9 mouse cellular contexts compared by ENCODE assay signal in the genomic region with DNA sequence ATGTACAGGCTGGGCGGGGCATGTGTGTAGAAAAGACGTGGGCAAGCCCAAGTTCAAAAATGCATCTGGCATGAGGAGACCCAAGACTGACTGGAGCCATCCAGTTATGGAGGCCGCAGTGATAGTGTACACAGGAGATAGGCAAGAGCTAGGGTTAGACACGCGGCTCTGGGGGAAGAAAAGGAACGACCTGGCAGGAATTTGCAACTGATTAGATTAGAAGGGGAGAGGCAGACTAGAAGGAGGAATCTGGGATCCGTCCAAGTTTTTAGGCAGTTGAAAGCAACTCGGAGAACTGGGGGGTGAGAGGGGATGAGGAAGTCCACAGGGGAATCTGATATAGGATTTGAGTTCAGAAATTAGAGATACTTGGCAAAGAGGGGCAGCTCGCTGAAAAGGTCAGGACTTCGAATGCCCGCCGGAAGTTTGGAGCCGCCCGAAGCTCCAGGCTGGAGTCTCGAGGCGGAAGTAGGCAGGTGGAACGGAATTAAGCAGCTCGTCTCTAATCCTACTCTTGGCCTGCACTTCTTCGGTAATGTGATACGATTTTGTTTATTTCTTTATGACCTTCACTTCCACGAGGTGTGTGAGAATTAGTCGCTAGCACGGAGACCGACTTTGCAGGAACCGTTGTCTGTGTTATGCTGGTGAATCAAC. TPM values are rescaled to one million over a fixed set of nuclear protein-coding genes. Genes with fewer than 3 reads are reported as not detected.
A peak's percentile ranks its signal among the peaks of the same experiment; 100 is the strongest.
DNase-seq lines count a peak whose midpoint lies in the region; ATAC-seq and TF ChIP-seq lines count a peak whose summit lies in the region.
"Had no signal": no experiment of that assay in that cellular context is flagged by ENCODE, and none has a peak within 500 bp of the region (broad histone marks: within the 10 kb centered on the region; RNA-seq: fewer than 3 reads in every experiment).

No protein-coding gene starts in this region.

- DNase-seq in forebrain, embryonic 11.5 days (ENCODE audit: low spot score) = no peak
- peak; percentile 31 to 34 for DNase-seq in heart, adult 9 months (ENCODE audit: low spot score in 2 of 2)
- peak; percentile 33 for DNase-seq in kidney, postnatal 14 days
- no peak for DNase-seq in midbrain, embryonic 11.5 days (ENCODE audit: low spot score, missing footprints)

- no peaks in the 10 kb centered on the region for H3K36me3 ChIP-seq in forebrain, embryonic 16.5 days (ENCODE audit: control insufficient read depth, insufficient read depth)
- H3K36me3 ChIP-seq in forebrain, embryonic 11.5 days (ENCODE audit: control insufficient read depth, insufficient read depth, low read length) = no peaks in the 10 kb centered on the region
- H3K36me3 ChIP-seq in small intestine, adult 2 months (ENCODE audit: control insufficient read depth, insufficient read depth, low read length) = no peaks in the 10 kb centered on the region
- H3K36me3 ChIP-seq in midbrain, embryonic 11.5 days (ENCODE audit: control insufficient read depth, insufficient read depth, low read length) = no peaks in the 10 kb centered on the region
- H3K36me3 ChIP-seq in forebrain, embryonic 13.5 days (ENCODE audit: poor library complexity, severe bottlenecking) = no peaks in the 10 kb centered on the region
- H3K36me3 ChIP-seq: hindbrain, embryonic 15.5 days had no signal

- H3K4me3 ChIP-seq in forebrain, embryonic 16.5 days (replicated peaks; ENCODE audit: low read length) = no peak overlapping the region
- H3K4me3 ChIP-seq in forebrain, embryonic 11.5 days (ENCODE audit: low read depth, low read length) = no peak overlapping the region
- peak overlapping the region; percentile 46 for H3K4me3 ChIP-seq in small intestine, adult 2 months (ENCODE audit: low read depth, low read length)
- H3K4me3 ChIP-seq in midbrain, embryonic 11.5 days (ENCODE audit: low read depth, low read length) = no peak overlapping the region
- H3K4me3 ChIP-seq in forebrain, embryonic 13.5 days = no peak overlapping the region
- H3K4me3 ChIP-seq: hindbrain, embryonic 15.5 days had no signal

- ATAC-seq in forebrain, embryonic 16.5 days = no peak
- ATAC-seq in forebrain, embryonic 11.5 days (replicated peaks; ENCODE audit: low FRiP score) = no peak
- no peak for ATAC-seq in midbrain, embryonic 11.5 days (ENCODE audit: low FRiP score)
- ATAC-seq in cerebellum, adult (ENCODE audit: insufficient number of reproducible peaks, low FRiP score, low TSS enrichment) = no peak
- ATAC-seq in forebrain, embryonic 13.5 days = no peak

- H3K4me1 ChIP-seq in forebrain, embryonic 16.5 days (replicated peaks; ENCODE audit: control insufficient read depth, insufficient read depth, low read length) = peaks cover 14% of the 10 kb centered on the region
- peaks cover 4% of the 10 kb centered on the region; the same call in 1 of the 2 replicates for H3K4me1 ChIP-seq in forebrain, embryonic 11.5 days (replicated peaks; ENCODE audit: control insufficient read depth, insufficient read depth, low read length)
- peaks cover 2% of the 10 kb centered on the region for H3K4me1 ChIP-seq in small intestine, adult 2 months (ENCODE audit: control insufficient read depth, insufficient read depth, insufficient read length, low read length)
- peaks cover 3% of the 10 kb centered on the region; the same call in 1 of the 2 replicates for H3K4me1 ChIP-seq in midbrain, embryonic 11.5 days (ENCODE audit: control insufficient read depth, insufficient read depth, low read length)
- peaks cover 12% of the 10 kb centered on the region for H3K4me1 ChIP-seq in forebrain, embryonic 13.5 days

- no peak for TF ChIP-seq POLR2A in small intestine, adult 2 months (IDR thresholded peaks at IDR 0.05; ENCODE audit: low read depth, low read length)

- H3K27me3 ChIP-seq in forebrain, embryonic 16.5 days (replicated peaks; ENCODE audit: control insufficient read depth, insufficient read depth, low read length) = 0 out of 2 replicates have a peak, but pooled peaks cover 2% of the 10 kb centered on the region
- no peaks in the 10 kb centered on the region for H3K27me3 ChIP-seq in forebrain, embryonic 11.5 days (ENCODE audit: control insufficient read depth, insufficient read depth, low read length)
- no peaks in the 10 kb centered on the region for H3K27me3 ChIP-seq in small intestine, adult 2 months (ENCODE audit: control insufficient read depth, insufficient read depth, low read length)
- no peaks in the 10 kb centered on the region for H3K27me3 ChIP-seq in midbrain, embryonic 11.5 days (ENCODE audit: control insufficient read depth, insufficient read depth, low read length)
- H3K27me3 ChIP-seq in forebrain, embryonic 13.5 days = 0 out of 2 replicates have a peak, but pooled peaks cover 4% of the 10 kb centered on the region
- H3K27me3 ChIP-seq: hindbrain, embryonic 15.5 days had no signal

- no peak for TF ChIP-seq CTCF in small intestine, adult 2 months (IDR thresholded peaks at IDR 0.05; ENCODE audit: extremely low read depth, insufficient read length, insufficient replicate concordance, low read depth, low read length)

- 67% methylated on average over 25 of the region's 25 CpGs for WGBS in forebrain, embryonic 16.5 days
- 75% methylated on average over 25 of the region's 25 CpGs for WGBS in forebrain, embryonic 11.5 days
- WGBS in small intestine, adult 2 months = 17% methylated on average over 25 of the region's 25 CpGs
- 71% methylated on average over 25 of the region's 25 CpGs for WGBS in midbrain, embryonic 11.5 days
- 74% methylated on average over 25 of the region's 25 CpGs for WGBS in forebrain, embryonic 13.5 days

- no peaks in the 10 kb centered on the region for H3K9me3 ChIP-seq in forebrain, embryonic 16.5 days (ENCODE audit: control insufficient read depth, low read length)
- no peaks in the 10 kb centered on the region for H3K9me3 ChIP-seq in forebrain, embryonic 11.5 days (ENCODE audit: control insufficient read depth, low read length)
- no peaks in the 10 kb centered on the region for H3K9me3 ChIP-seq in midbrain, embryonic 11.5 days (ENCODE audit: control insufficient read depth, low read length)
- H3K9me3 ChIP-seq in forebrain, embryonic 13.5 days (replicated peaks) = no peaks in the 10 kb centered on the region
- H3K9me3 ChIP-seq: hindbrain, embryonic 15.5 days had no signal

- no peak overlapping the region for H3K9ac ChIP-seq in forebrain, embryonic 16.5 days (replicated peaks; ENCODE audit: low read depth, low read length)
- H3K9ac ChIP-seq in forebrain, embryonic 11.5 days (ENCODE audit: low read length) = no peak overlapping the region
- no peak overlapping the region for H3K9ac ChIP-seq in midbrain, embryonic 11.5 days (ENCODE audit: low read length)
- no peak overlapping the region for H3K9ac ChIP-seq in forebrain, embryonic 13.5 days
- H3K9ac ChIP-seq: hindbrain, embryonic 15.5 days had no signal

- H3K4me2 ChIP-seq in forebrain, embryonic 16.5 days (ENCODE audit: low read length) = 0 out of 2 replicates have a peak overlapping the region, but pooled peaks have one; percentile 7
- H3K4me2 ChIP-seq in forebrain, embryonic 11.5 days (ENCODE audit: low read depth, low read length, severe bottlenecking) = no peak overlapping the region
- no peak overlapping the region for H3K4me2 ChIP-seq in midbrain, embryonic 11.5 days
- H3K4me2 ChIP-seq in forebrain, embryonic 13.5 days = no peak overlapping the region
- H3K4me2 ChIP-seq: hindbrain, embryonic 15.5 days had no signal

- H3K27ac ChIP-seq in forebrain, embryonic 16.5 days (ENCODE audit: low read length) = no peak overlapping the region
- H3K27ac ChIP-seq in forebrain, embryonic 11.5 days (ENCODE audit: low read depth, low read length) = no peak overlapping the region
- no peak overlapping the region for H3K27ac ChIP-seq in small intestine, adult 2 months (ENCODE audit: insufficient read depth, low read depth, low read length)
- no peak overlapping the region for H3K27ac ChIP-seq in midbrain, embryonic 11.5 days (ENCODE audit: low read depth, low read length)
- no peak overlapping the region for H3K27ac ChIP-seq in forebrain, embryonic 13.5 days
- H3K27ac ChIP-seq: hindbrain, embryonic 15.5 days had no signal

RNA-seq across cellular contexts. Expression of gene Wwc2, which starts 4.0 kb away (rescaled TPM):
- 4.0 and 4.2 TPM in 2 replicates for polyA plus RNA-seq in forebrain, embryonic 16.5 days (2015; fragmentation: Nextera tagmentation; extraction: Ambion mirVana)
- polyA plus RNA-seq in forebrain, embryonic 11.5 days (2014; fragmentation: Nextera tagmentation; extraction: Ambion mirVana) = 9.4 and 10.3 TPM in 2 replicates
- polyA plus RNA-seq in small intestine, adult 2 months (2012; rRNA removed) = 1.4 and 1.9 TPM in 2 replicates
- 6.0 and 6.2 TPM in 2 replicates for polyA plus RNA-seq in midbrain, embryonic 11.5 days (2014; fragmentation: Nextera tagmentation; extraction: Ambion mirVana)
- 3.5 and 4.1 TPM in 2 replicates for polyA plus RNA-seq in forebrain, embryonic 13.5 days (2015; fragmentation: Nextera tagmentation; extraction: Ambion mirVana)

Comparison
In these comparisons a context has a peak if more than half of its experiments do, and no peak if none do; other contexts are left out.
1. DNase-seq: peak in heart, adult 9 months (2 of 2) and kidney, postnatal 14 days (single experiment); none in forebrain, embryonic 11.5 days (single experiment) and midbrain, embryonic 11.5 days (single experiment).